Mouse (Mus musculus) liver, adult 2 months (tissue): ENCODE results near the gene Il1rapl1. TPM values are rescaled to one million over a fixed set of nuclear protein-coding genes. Genes with fewer than 3 reads are reported as not detected.

Experiments
- DNase-seq: peaks from one replicate; pipeline ENCODE4 v3.0.0-alpha.2; 2011; ENCODE audit warnings: low read depth, low spot score; ENCODE audit errors: extremely low read depth
- H3K27ac ChIP-seq: fragments of 200-500 bp; replicated peaks from 2 replicates; pipeline ENCODE4 v1.5.1; 2012; ENCODE audit warnings: low read depth, mild to moderate bottlenecking, control low read depth, inconsistent platforms, low read length; ENCODE audit not compliant: insufficient read depth
- H3K27me3 ChIP-seq: fragments of 200-500 bp; 2 replicates; pipeline ENCODE4 v1.6.1; 2012; ENCODE audit warnings: mild to moderate bottlenecking, moderate library complexity, low read length, inconsistent platforms; ENCODE audit not compliant: control insufficient read depth, insufficient read depth
- H3K36me3 ChIP-seq: fragments of 200-500 bp; 2 replicates; pipeline ENCODE4 v1.6.1; 2012; ENCODE audit warnings: low read length, inconsistent platforms; ENCODE audit not compliant: control insufficient read depth, insufficient read depth
- H3K4me1 ChIP-seq: fragments of 200-500 bp; 2 replicates; pipeline ENCODE4 v1.6.1; 2011; ENCODE audit warnings: low read length; ENCODE audit not compliant: control insufficient read depth, insufficient read depth
- H3K4me3 ChIP-seq: fragments of 200-500 bp; 2 replicates; pipeline ENCODE4 v1.5.1; 2011; ENCODE audit warnings: low read depth, mild to moderate bottlenecking, control low read depth, low read length, moderate library complexity; ENCODE audit not compliant: insufficient read depth
- H3K79me2 ChIP-seq: fragments of 200-500 bp; 2 replicates; pipeline ENCODE4 v1.6.1; 2012; ENCODE audit warnings: inconsistent platforms, mild to moderate bottlenecking, low read length, moderate library complexity; ENCODE audit not compliant: control insufficient read depth, insufficient read depth
- H3K9ac ChIP-seq: fragments of 200-500 bp; 2 replicates; pipeline ENCODE4 v1.6.1; 2012; ENCODE audit warnings: low read depth, mild to moderate bottlenecking, control low read depth, inconsistent platforms, low read length
- CTCF ChIP-seq: fragments of 200-500 bp; IDR thresholded peaks from 2 replicates; pipeline ENCODE4 v1.5.1; 2011; ENCODE audit warnings: low read depth, low read length, control low read depth
- POLR2A ChIP-seq: fragments of 200-500 bp; IDR thresholded peaks from 2 replicates; pipeline ENCODE4 v1.6.1; 2011; ENCODE audit warnings: low read length, control low read depth; ENCODE audit not compliant: insufficient read depth; ENCODE audit errors: extremely low read depth
- WGBS: fragments of 180-500 bp; shearing (Covaris S2); methylation state at CpG from one replicate; pipeline ENCODE4 v1.1.7; 2018; 5-methylcytosine and 5-hydroxymethylcytosine counted together
- polyA plus RNA-seq: library from polyadenylated mRNA; depleted of rRNA; stranded (reverse); fragments of >200 nt; gene quantifications from 2 replicates; pipeline ENCODE4 v1.2.3, GENCODE M21; 2012
- total RNA-seq: library from RNA; depleted of rRNA; stranded (reverse); fragments of >200 nt; gene quantifications from 2 replicates; pipeline ENCODE4 v1.2.3, GENCODE M21; 2014

Il1rapl1 gene
- total and polyA plus RNA-seq, 2 experiments = not detected

DNA sequence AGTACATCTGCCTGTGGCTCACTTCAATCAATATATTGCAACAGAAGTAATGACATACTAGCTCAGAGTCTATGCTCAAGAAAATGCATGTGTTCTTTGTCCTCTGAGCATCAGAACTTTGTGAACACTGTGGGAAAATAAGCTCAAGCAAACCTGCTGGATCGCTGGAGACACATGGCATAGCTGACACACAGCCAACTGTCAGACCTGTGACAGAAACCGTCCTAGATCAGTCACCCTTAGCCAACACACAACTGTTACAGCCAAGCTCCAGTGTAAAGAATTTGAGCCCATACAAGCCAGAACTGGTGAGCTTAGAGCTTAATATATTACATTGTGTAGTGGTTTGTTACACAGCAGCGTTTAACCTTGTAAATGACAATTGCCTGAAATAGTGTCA, 45.1 kb downstream of the Il1rapl1 start:
- no peak for TF ChIP-seq CTCF
- TF ChIP-seq POLR2A = no peak
- no peak overlapping the region for H3K27ac ChIP-seq
- no peaks in the 10 kb centered on the region for H3K36me3 ChIP-seq
- 81% methylated on average over 3 of the region's 3 CpGs for WGBS
- no peaks in the 10 kb centered on the region for H3K79me2 ChIP-seq
- no peaks in the 10 kb centered on the region for H3K27me3 ChIP-seq
- no peaks in the 10 kb centered on the region for H3K4me1 ChIP-seq
- H3K4me3 ChIP-seq = no peak overlapping the region
- DNase-seq = no peak
- H3K9ac ChIP-seq = no peak overlapping the region

DNA sequence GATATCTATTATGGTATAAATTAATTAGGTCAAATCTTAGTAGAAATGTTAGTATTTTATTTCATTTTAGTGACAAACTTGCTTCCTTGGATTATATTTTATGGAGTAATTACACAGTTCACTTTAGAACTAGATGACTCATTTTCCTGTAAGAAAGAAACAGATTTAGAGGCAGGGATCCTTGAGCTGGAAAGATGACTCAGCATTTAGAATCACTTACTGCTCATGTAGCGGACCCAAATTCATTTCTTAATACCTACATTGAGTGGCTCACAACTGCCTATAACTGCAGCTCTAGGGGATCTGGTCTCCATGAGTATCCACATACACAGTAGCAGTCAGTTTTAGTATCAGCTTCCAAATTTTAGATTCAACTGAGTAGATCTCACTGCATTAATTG, 71.9 kb downstream of the Il1rapl1 start:
- H3K27ac ChIP-seq = no peak overlapping the region
- no peak for DNase-seq
- H3K4me3 ChIP-seq = no peak overlapping the region
- no peaks in the 10 kb centered on the region for H3K4me1 ChIP-seq
- no peaks in the 10 kb centered on the region for H3K79me2 ChIP-seq
- H3K9ac ChIP-seq = no peak overlapping the region
- no peaks in the 10 kb centered on the region for H3K27me3 ChIP-seq
- no peaks in the 10 kb centered on the region for H3K36me3 ChIP-seq
- 88% methylated on average over 1 of the region's 1 CpGs for whole genome bisulfite sequencing
- TF ChIP-seq POLR2A (no peak), CTCF (no peak)

- Histone ChIP-seq H3K9ac (no peak overlapping the region), H3K79me2 (no peaks in the 10 kb centered on the region), H3K27ac (no peak overlapping the region), H3K4me3 (no peak overlapping the region), H3K27me3 (no peaks in the 10 kb centered on the region), H3K4me1 (no peaks in the 10 kb centered on the region), H3K36me3 (no peaks in the 10 kb centered on the region)
- TF ChIP-seq CTCF (no peak), POLR2A (no peak)
- DNase-seq = no peak
- whole genome bisulfite sequencing = 46% methylated on average over 1 of the region's 1 CpGs
Measured at GRCm38 (mm10) chrX:88038984-88039383, 76.5 kb downstream of the Il1rapl1 start.

- H3K4me3 ChIP-seq = no peak overlapping the region
- H3K36me3 ChIP-seq = no peaks in the 10 kb centered on the region
- H3K4me1 ChIP-seq = no peaks in the 10 kb centered on the region
- TF ChIP-seq CTCF (no peak), POLR2A (no peak)
- 46% methylated on average over 1 of the region's 1 CpGs for WGBS
- H3K9ac ChIP-seq = no peak overlapping the region
- no peak for DNase-seq
- no peak overlapping the region for H3K27ac ChIP-seq
- H3K79me2 ChIP-seq = no peaks in the 10 kb centered on the region
- no peaks in the 10 kb centered on the region for H3K27me3 ChIP-seq
Measured at GRCm38 (mm10) chrX:87897172-87897571, 218.3 kb downstream of the Il1rapl1 start.

DNA sequence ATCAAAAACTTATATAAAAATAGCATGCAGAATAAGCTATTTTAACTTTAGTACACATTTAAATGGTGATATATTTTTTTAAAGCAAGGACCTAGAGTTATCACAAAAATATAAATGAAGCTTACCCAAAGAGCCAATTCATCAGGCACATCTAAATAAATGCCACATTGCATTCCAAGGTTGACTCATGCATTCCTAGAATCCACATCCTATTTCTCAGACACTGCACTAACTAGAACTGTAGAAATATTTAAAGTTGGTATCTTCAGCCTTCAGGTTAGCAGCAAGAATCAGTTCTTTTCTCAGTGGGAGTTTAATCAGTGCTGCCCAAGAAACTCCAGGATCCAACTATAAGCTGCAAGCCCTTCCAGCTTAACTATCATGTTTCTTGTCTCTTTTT, 223.5 kb downstream of the Il1rapl1 start:
- DNase-seq = no peak
- Histone ChIP-seq H3K9ac (no peak overlapping the region), H3K4me3 (no peak overlapping the region), H3K79me2 (no peaks in the 10 kb centered on the region), H3K27me3 (no peaks in the 10 kb centered on the region), H3K4me1 (no peaks in the 10 kb centered on the region), H3K36me3 (no peaks in the 10 kb centered on the region), H3K27ac (no peak overlapping the region)
- no peak for TF ChIP-seq POLR2A
- no peak for TF ChIP-seq CTCF

DNA sequence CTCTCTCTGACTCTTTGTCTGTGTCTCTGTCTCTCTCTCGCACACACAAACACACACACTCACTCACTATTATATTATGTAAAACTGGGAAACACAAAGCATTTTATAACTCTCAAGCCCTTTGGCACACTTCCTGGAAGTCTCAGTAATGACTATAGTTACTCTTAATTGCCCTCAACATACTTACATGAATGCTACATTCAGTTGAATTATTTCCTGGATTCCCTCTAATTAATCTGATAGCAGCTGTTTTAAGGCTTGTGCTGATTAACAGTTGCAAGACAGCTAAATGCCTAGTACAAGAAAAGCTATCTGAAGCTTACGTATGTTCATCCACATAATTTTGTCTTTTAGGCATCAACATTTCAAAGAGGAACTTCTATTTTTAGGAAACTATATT, 261.3 kb downstream of the Il1rapl1 start:
- no peaks in the 10 kb centered on the region for H3K4me1 ChIP-seq
- no peak overlapping the region for H3K27ac ChIP-seq
- H3K79me2 ChIP-seq = no peaks in the 10 kb centered on the region
- H3K27me3 ChIP-seq = no peaks in the 10 kb centered on the region
- DNase-seq = no peak
- TF ChIP-seq CTCF = no peak
- no peak for TF ChIP-seq POLR2A
- 80% methylated on average over 2 of the region's 2 CpGs for WGBS
- no peaks in the 10 kb centered on the region for H3K36me3 ChIP-seq
- no peak overlapping the region for H3K9ac ChIP-seq
- no peak overlapping the region for H3K4me3 ChIP-seq

GRCm38 (mm10) chrX:87813884-87814283, 301.6 kb downstream of the Il1rapl1 start:
- no peaks in the 10 kb centered on the region for H3K4me1 ChIP-seq
- TF ChIP-seq POLR2A (no peak), CTCF (no peak)
- no peak for DNase-seq
- no peak overlapping the region for H3K27ac ChIP-seq
- H3K4me3 ChIP-seq = no peak overlapping the region
- H3K9ac ChIP-seq = no peak overlapping the region
- H3K27me3 ChIP-seq = no peaks in the 10 kb centered on the region
- H3K79me2 ChIP-seq = no peaks in the 10 kb centered on the region
- no peaks in the 10 kb centered on the region for H3K36me3 ChIP-seq
